Mouse (Mus musculus): ENCODE measurements around the gene Ly6g6f.
A peak's percentile ranks its signal among the peaks of the same experiment; 100 is the strongest.
"Not testable (repeated sequence)": the region's sequence is repeated elsewhere in the genome, so short reads cannot be mapped to it uniquely, and the experiment has no call there.

The Ly6g6f gene

GRCm38 (mm10) chr17:35085208-35085865 lies at the start of gene Ly6g6f:
TSS of gene Ly6g6f (minus strand) at chr17:35085610.
- DNase-seq (ENCODE audit: inconsistent age in 2 of 2, low spot score in 1 of 2) = no peak

DNA sequence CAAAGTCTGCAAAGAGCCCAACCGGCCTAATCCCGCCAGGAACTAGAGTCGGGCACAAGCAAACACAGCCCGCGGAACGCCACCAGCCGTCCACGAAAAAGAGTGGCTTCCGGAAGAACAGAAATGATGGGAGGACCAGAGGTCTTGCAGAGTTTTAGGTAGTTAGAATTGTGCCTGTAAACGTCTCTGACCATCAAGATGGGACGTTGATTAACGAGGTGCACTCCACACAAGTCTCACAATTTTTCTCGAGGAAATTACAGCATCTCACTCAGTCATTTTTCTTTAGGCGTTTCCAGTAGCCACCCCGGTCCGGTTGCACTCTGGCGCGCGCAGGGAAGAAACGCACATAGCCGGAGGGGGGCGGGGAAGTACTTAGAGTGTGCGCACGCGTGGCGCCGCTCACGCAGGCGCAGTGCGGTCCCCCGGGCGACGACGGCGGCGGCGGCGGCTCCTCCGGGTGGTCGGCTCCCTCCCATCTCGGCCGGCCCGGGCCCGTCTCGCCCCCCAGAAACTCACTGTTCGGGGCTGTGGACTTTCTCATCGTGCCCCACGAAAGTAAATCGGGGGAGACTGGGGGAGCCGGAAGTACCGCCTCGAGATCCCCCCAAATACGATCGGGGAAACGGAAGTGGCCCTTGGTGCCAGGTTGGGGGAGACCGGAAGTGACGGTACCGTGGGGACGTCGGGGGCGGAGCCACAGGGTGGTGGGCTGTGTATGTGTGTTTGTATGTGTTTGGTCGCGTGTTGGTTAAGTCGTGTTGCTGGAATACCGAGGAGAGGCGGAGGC lies 49.6 kb upstream of the Ly6g6f start, which contains the start of gene Bag6:
TSS of gene Bag6 (plus strand) at position 378 of the 790 bp plus-strand sequence.
- peak; percentile 96 to 99 for DNase-seq (ENCODE audit: inconsistent age in 2 of 2, low spot score in 1 of 2)

GRCm38 (mm10) chr17:35133517-35133916 lies 48.1 kb upstream of the Ly6g6f start:
- DNase-seq (ENCODE audit: inconsistent age in 2 of 2, low spot score in 1 of 2) = no peak

DNA sequence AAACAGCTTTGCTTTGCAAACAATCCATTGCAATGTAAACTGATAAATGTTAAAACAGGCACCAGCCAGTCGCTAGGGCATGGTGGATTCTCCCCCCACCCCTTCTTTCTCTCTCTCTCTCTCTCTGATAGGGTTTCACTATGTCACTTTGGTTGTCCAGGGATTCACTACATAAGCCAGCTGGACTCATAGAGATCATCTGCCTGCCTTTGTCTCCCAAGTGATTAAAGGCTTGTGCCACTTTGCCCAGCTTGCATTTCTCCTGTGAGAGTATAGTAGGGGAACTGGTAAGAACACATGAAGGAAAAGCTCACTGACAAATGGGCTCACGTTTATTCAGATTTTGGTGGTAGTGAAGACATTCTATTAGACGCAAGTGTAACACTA lies 46.8 kb upstream of the Ly6g6f start:
- DNase-seq (ENCODE audit: inconsistent age in 2 of 2, low spot score in 1 of 2) = no peak

GRCm38 (mm10) chr17:35131500-35132173 lies 46.2 kb upstream of the Ly6g6f start, which contains the start of gene Apom:
TSS of gene Apom (minus strand) at chr17:35132050.
- no peak for DNase-seq (ENCODE audit: inconsistent age in 2 of 2, low spot score in 1 of 2)

DNA sequence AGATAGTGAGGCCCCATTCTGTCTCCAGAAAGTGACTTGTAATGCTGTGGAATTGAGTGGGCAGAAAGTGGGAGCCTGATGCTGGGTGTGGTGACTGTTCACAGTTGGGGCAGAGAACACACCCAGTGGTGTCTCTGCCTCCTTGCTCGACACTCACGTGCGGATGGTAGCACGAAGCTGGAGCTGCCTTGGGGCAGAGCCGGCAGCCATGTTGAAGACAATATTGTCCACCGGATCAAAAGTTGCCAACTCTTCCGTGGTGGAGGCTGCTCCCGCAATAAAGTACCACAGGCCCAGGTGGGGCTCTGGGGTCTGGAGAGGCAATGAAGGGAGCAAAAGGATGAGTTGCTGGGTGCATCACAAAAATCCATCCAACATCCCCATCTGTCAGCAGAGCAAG lies 45.6 kb upstream of the Ly6g6f start:
- DNase-seq (ENCODE audit: inconsistent age in 2 of 2, low spot score in 1 of 2) = no peak

DNA sequence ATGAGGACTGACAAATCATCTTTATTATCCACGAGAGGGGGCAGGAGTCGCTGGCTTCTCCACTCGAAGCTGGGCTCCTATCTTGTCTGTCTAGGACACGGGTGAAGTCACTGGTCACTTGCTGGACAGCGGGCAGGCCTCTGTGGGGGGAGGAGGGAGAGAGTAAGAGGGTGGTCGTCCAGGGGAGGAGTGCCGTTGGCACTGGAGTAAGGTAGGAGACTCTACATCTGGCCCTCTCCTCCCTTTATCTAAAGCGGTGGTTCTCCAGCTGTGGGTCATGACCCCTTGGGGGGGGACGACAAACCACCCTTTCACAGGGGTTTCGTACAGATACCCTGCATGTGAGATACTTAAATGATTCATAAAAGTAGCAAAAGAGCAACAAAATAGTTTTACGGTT lies 43.6 kb upstream of the Ly6g6f start:
- DNase-seq (ENCODE audit: inconsistent age in 2 of 2, low spot score in 1 of 2) = no peak

DNA sequence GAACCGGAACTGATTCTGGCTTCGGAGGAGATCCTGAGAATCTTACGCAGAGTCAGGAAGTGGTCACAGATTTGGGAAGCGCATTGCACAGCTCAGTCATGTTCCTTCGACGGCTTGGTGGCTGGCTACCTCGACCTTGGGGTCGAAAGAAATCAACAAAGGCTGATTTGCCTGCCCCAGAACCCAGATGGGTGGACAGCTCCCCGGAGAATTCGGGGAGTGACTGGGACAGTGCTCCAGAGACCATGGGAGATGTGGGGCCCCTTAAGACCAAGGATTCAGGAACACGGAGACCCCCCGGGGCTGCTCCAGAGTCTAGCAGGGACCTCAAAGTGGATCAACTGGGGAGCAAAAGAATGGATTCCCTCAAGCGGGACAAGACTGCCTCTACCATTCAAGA lies 41.6 kb upstream of the Ly6g6f start:
- DNase-seq (ENCODE audit: inconsistent age in 2 of 2, low spot score in 1 of 2) = peak in 1 of 2 experiments; percentile 64

DNA sequence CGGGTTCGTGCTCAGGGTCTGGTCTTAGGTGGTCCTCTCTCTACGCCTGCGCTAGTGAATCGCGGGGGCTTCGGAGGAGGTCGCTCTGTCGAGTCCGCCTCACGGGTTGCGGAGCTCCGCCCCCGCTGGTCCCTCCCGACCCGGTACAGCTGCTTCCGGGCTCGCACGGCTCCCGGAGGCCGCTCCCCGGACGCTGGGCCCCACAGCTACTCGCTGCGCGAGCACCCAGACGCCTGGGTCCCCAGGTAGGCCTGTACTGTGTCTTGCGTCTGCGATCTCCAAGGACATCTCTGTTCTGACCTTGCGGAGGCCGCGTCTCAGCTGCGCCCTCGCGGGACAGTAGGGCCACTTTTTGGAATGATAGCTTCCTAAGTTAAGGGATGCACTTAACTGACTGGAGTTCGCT lies 40.8 kb upstream of the Ly6g6f start, which contains the start of gene D17H6S53E:
TSS of gene D17H6S53E (plus strand) at position 168 of the 406 bp plus-strand sequence.
- peak; percentile 86 to 94 for DNase-seq (ENCODE audit: inconsistent age in 2 of 2, low spot score in 1 of 2)

GRCm38 (mm10) chr17:35125578-35125977 lies 40.2 kb upstream of the Ly6g6f start:
- DNase-seq (ENCODE audit: inconsistent age in 2 of 2, low spot score in 1 of 2) = no peak

GRCm38 (mm10) chr17:35125081-35125480 lies 39.7 kb upstream of the Ly6g6f start:
- DNase-seq (ENCODE audit: inconsistent age in 2 of 2, low spot score in 1 of 2) = no peak

- DNase-seq (ENCODE audit: inconsistent age in 2 of 2, low spot score in 1 of 2) = not testable (repeated sequence)
Measured at GRCm38 (mm10) chr17:35124261-35124896, 39.0 kb upstream of the Ly6g6f start.

- not testable (repeated sequence) for DNase-seq (ENCODE audit: inconsistent age in 2 of 2, low spot score in 1 of 2)
Measured at GRCm38 (mm10) chr17:35123287-35123686, 37.9 kb upstream of the Ly6g6f start.

DNA sequence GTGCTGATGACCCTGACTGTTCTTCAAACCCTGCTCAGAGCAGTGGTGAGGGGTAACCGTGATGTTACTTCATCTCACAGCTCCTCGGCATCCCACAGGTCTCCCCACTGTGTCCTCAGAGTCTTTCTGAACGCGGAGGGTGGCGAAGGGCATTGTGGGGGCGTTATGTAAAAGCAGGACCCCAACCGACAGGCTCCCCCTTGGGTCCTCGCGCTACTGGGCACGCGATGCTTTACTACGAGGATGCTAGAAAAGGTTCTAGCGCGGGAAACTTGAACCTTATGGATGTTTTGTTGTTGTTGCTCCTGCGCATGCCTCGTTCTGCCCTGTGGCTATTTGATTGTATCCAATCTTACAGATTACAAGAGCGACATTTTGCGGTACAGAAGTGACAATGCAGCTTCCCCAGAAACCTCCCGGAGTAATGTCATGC lies 36.5 kb upstream of the Ly6g6f start, which contains the start of gene Csnk2b:
TSS of gene Csnk2b (minus strand) at position 183 of the 433 bp plus-strand sequence.
- peak; percentile 66 to 85 for DNase-seq (ENCODE audit: inconsistent age in 2 of 2, low spot score in 1 of 2)

DNA sequence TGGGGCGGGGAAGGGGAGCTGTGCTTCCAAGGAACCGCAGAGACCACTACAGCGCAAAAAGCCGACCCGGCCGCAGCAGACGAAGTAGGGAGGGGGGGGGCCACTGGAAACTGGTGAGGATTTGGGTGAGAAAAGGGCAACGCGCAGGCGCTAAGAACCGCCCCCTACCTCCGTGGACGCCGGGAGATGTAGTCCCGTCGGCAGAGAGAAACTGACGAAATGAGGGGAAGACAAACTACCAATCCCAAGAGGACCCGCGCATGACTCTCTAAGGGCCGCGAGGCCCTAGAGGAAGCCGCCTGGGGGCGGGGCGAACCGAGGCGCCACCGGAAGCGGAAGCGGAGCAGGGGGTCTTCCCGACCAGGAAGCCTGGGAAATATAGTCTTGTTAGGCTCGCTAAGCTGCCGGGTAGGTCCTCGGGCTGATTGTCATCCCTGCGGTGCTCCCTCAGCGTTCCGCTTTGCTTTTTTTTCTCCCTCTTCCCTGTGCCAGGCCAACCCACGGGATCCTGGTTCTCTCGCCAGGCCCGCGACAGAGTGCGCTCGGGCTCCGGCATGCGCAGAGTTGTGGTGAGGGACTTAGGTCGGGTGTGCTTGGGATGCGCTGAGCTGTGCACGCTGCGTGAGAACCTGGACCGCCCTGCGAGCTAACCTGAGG lies 35.9 kb upstream of the Ly6g6f start, which contains the start of gene Gpank1:
TSS of gene Gpank1 (plus strand) at position 313 of the 657 bp plus-strand sequence.
- DNase-seq (ENCODE audit: inconsistent age in 2 of 2, low spot score in 1 of 2) = peak; percentile 99

DNA sequence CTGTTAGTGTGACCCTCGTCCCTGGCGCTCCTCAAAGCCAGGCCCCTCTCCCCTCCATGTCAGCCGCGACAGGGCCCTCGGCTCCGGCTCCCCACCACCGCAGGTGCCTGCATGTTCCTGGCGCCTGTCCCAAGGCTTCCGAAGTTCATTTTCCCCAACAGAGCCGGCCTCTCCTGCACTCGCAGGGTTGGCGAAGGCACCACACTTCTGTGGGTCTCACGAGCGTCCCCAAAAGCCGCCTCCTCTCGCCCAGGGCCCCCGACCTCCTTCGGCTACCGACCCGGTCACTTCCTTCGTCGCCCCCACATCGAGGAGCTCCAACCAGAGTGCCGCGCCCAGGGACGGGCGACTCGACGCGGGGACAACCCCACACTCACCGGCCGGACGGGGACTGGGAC lies 35.3 kb upstream of the Ly6g6f start:
- DNase-seq (ENCODE audit: inconsistent age in 2 of 2, low spot score in 1 of 2) = peak in 1 of 2 experiments; percentile 76

- DNase-seq (ENCODE audit: inconsistent age in 2 of 2, low spot score in 1 of 2) = peak in 1 of 2 experiments; percentile 59
Measured at GRCm38 (mm10) chr17:35115046-35116019, 29.9 kb upstream of the Ly6g6f start, which contains the start of gene Ly6g5b. TSS of gene Ly6g5b (minus strand) at chr17:35115428.

GRCm38 (mm10) chr17:35111774-35112173 lies 26.4 kb upstream of the Ly6g6f start:
- no peak for DNase-seq (ENCODE audit: inconsistent age in 2 of 2, low spot score in 1 of 2)

GRCm38 (mm10) chr17:35108097-35108496 lies 22.7 kb upstream of the Ly6g6f start, which contains the start of gene Ly6g5c:
TSS of gene Ly6g5c (plus strand) at chr17:35108279.
- no peak for DNase-seq (ENCODE audit: inconsistent age in 2 of 2, low spot score in 1 of 2)

Measured in adrenal gland, adult (tissue).